Mouse (Mus musculus) lung, adult 2 months (tissue): ENCODE results near the gene Cdk14.

Experiments
- CTCF ChIP-seq: fragments of 200-500 bp; IDR thresholded peaks from 2 replicates; pipeline ENCODE4 v1.5.1; 2011; ENCODE audit warnings: mild to moderate bottlenecking, low read length, control low read depth; ENCODE audit not compliant: insufficient read depth
- POLR2A ChIP-seq: fragments of 200-500 bp; IDR thresholded peaks from 2 replicates; pipeline ENCODE4 v1.6.1; 2011; ENCODE audit warnings: low read depth, mild to moderate bottlenecking, control low read depth, low read length, borderline replicate concordance; ENCODE audit errors: extremely low read depth

- TF ChIP-seq CTCF (no peak), POLR2A (no peak)
Observed at GRCm38 (mm10) chr5:5243648-5244047, 176.5 kb downstream of the Cdk14 start.
